Mouse (Mus musculus) cerebellum, adult 2 months (tissue): Measurements from ENCODE around the gene Akt3.

ENCODE experiments used
- CTCF ChIP-seq: fragments of 200-500 bp; IDR thresholded peaks from 2 replicates; pipeline ENCODE4 v1.5.1; 2011; ENCODE audit warnings: low read depth, mild to moderate bottlenecking, control low read depth, low read length, moderate library complexity, borderline replicate concordance; ENCODE audit not compliant: insufficient read depth
- POLR2A ChIP-seq: fragments of 200-500 bp; IDR thresholded peaks from 2 replicates; pipeline ENCODE4 v1.6.1; 2011; ENCODE audit warnings: low read length, control low read depth, borderline replicate concordance; ENCODE audit not compliant: insufficient read depth

GRCm38 (mm10) chr1:177010041-177010440, 248.0 kb downstream of the Akt3 start:
- TF ChIP-seq POLR2A (no peak), CTCF (no peak)
